Mouse (Mus musculus) hindbrain, embryonic 10.5 days (tissue): ENCODE results near the gene Mettl21a. TPM values are rescaled to one million over a fixed set of nuclear protein-coding genes. Genes with fewer than 3 reads are reported as not detected.
"Not testable (repeated sequence)": the region's sequence is repeated elsewhere in the genome, so short reads cannot be mapped to it uniquely, and the experiment has no call there.

Experiments used
- DNase-seq: peaks from one replicate; pipeline ENCODE4 v3.0.0-alpha.2; 2017; ENCODE audit warnings: low spot score
- H3K27ac ChIP-seq: fragments of 300-500 bp; sonication (generic); 2 replicates; pipeline ENCODE4 v1.5.1; 2016; ENCODE audit warnings: mild to moderate bottlenecking, moderate library complexity
- H3K27me3 ChIP-seq: fragments of 300-500 bp; sonication (generic); 2 replicates; pipeline ENCODE4 v1.6.1; 2016; ENCODE audit warnings: mild to moderate bottlenecking; ENCODE audit not compliant: poor library complexity, insufficient read depth, severe bottlenecking
- H3K36me3 ChIP-seq: fragments of 300-500 bp; sonication (generic); 2 replicates; pipeline ENCODE4 v1.6.1; 2016; ENCODE audit warnings: mild to moderate bottlenecking, moderate library complexity
- H3K4me1 ChIP-seq: fragments of 300-500 bp; sonication (generic); replicated peaks from 2 replicates; pipeline ENCODE4 v1.6.1; 2016; ENCODE audit warnings: mild to moderate bottlenecking
- H3K4me3 ChIP-seq: fragments of 300-500 bp; sonication (generic); 2 replicates; pipeline ENCODE4 v1.5.1; 2016; ENCODE audit warnings: mild to moderate bottlenecking, moderate library complexity
- H3K9me3 ChIP-seq: fragments of 300-500 bp; sonication (generic); 2 replicates; pipeline ENCODE4 v1.6.1; 2016; ENCODE audit warnings: mild to moderate bottlenecking, moderate library complexity
- WGBS: fragments of 180-500 bp; shearing (Covaris S2); methylation state at CpG from one replicate; pipeline ENCODE4 v1.1.7; 2016; 5-methylcytosine and 5-hydroxymethylcytosine counted together
- polyA plus RNA-seq: library from polyadenylated mRNA; unstranded; fragments of >200 nt; fragmentation: Nextera tagmentation; extraction: Ambion mirVana; gene quantifications from 2 replicates; pipeline ENCODE4 v1.2.1, GENCODE M21; 2016

The Mettl21a gene
- 19.9 and 22.9 TPM in 2 replicates for polyA plus RNA-seq

GRCm38 (mm10) chr1:64616881-64617714, at the start of gene Mettl21a:
TSS of gene Mettl21a (minus strand) at chr1:64617242.
- Histone ChIP-seq H3K9me3 (no peaks in the 10 kb centered on the region), H3K27me3 (no peaks in the 10 kb centered on the region), H3K36me3 (peaks cover 30% of the 10 kb centered on the region), H3K27ac (peak within 1 kb of the TSS; percentile 98), H3K4me1 (peaks cover 28% of the 10 kb centered on the region), H3K4me3 (peak within 1 kb of the TSS; percentile 82)
- DNase-seq, result peak; percentile 90
- WGBS, result under 1% methylated on average over 72 of the region's 72 CpGs

DNA sequence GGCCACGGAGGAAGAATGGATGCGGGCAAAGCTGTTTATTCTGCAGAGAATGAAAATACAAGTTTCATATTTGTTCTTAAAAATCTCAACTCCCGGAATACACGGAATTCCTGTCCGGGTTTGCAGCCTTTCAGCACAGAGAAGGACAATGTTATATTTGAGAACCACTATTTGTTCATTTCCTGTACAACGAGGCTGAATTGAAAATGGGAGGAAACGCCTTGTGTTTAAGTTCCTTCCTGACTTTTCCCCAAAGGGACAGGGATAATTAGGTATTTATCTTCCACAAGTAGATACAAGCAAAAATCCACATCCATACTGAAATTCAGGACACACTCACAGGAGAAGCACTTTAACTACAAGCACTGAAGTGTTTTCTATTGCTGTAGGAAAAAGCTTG, 41.8 kb upstream of the Mettl21a start:
- Histone ChIP-seq H3K9me3 (no peaks in the 10 kb centered on the region), H3K36me3 (no peaks in the 10 kb centered on the region), H3K4me3 (no peak overlapping the region), H3K27ac (no peak overlapping the region), H3K4me1 (peaks cover 6% of the 10 kb centered on the region; the same call in 1 of the 2 replicates), H3K27me3 (no peaks in the 10 kb centered on the region)
- 64% methylated on average over 7 of the region's 7 CpGs for WGBS
- no peak for DNase-seq

DNA sequence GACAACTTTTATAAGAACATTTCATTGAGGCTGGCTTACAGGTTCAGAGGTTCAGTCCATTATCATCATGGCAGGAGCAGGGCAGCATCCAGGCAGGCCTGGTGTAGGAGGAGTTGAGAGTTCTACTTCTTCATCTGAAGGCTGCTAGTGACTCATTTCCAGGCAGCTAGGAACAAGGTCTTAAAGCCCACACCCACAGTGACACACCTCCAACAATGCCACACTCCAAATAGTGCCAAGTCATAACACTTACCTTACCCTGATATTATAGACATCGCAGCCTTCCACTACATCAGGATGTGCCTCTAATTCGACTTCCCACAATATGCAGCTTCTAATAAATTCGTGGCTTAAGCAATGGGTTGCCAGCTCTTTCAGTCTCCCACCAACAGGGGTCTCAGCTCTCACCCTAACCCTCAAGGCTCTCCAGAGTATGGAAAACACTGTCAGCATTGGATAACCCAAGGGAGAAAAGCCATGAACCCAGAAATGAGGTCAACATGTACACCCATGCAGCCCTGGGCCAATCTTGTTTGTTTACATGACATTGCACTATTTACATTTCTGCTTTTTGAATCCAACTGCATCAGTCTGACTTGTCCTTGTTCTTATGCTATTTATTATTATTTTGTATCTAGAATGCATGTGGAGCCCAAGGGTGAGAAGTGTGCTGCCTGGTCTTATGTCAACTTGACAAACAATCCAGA, 39.5 kb upstream of the Mettl21a start:
- Histone ChIP-seq H3K4me1 (peaks cover 6% of the 10 kb centered on the region; the same call in 1 of the 2 replicates), H3K27ac (no peak overlapping the region), H3K27me3 (no peaks in the 10 kb centered on the region), H3K36me3 (no peaks in the 10 kb centered on the region), H3K9me3 (no peaks in the 10 kb centered on the region), H3K4me3 (no peak overlapping the region)
- WGBS, result 91% methylated on average over 3 of the region's 3 CpGs
- DNase-seq, result no peak

DNA sequence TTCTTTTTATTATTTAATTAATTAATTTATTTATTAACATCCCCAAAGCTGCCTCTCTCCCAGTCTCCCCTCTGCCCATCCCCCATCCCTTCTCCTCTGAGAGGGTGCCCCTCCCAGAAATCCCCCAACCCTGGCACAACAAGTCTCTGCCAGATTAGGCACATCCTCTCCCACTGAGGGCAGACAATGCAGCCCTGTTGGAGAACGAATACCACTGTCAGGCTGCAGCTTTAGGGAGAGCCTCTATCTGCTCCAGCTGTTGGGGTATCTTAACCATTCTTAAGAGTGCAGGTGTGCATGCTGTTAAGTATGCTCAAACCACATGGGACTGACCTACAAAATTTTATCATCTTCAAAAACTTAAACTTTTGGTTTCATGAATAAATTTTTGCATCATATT, 38.4 kb upstream of the Mettl21a start:
- DNase-seq, result no peak
- H3K4me3 ChIP-seq, result no peak overlapping the region
- no peaks in the 10 kb centered on the region for H3K9me3 ChIP-seq
- H3K36me3 ChIP-seq, result no peaks in the 10 kb centered on the region
- no peak overlapping the region for H3K27ac ChIP-seq
- peaks cover 6% of the 10 kb centered on the region; the same call in 1 of the 2 replicates for H3K4me1 ChIP-seq
- no peaks in the 10 kb centered on the region for H3K27me3 ChIP-seq
- 7% methylated on average over 1 of the region's 1 CpGs for WGBS

DNA sequence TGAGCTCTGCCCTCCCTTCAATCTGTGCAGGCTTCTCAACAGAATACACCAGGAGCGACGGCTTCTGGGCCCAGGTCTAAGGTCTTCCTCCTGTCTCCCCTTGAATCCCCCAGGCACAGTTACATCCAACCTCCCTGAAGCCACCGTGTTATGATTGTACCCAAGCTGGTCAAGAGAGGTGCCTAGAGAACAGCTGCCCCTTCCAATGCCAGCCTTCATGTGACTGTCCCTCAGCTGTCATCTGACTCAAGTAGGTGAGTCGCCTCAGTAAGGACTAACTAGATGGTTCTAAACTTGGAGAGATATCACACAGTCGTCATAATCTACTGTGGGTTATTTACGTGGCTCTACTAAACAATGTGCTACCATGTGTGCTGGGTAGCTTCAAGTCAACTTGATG, 36.7 kb upstream of the Mettl21a start:
- no peak overlapping the region for H3K27ac ChIP-seq
- no peaks in the 10 kb centered on the region for H3K27me3 ChIP-seq
- H3K4me3 ChIP-seq, result no peak overlapping the region
- no peak for DNase-seq
- H3K36me3 ChIP-seq, result no peaks in the 10 kb centered on the region
- H3K4me1 ChIP-seq, result peaks cover 6% of the 10 kb centered on the region; the same call in 1 of the 2 replicates
- 92% methylated on average over 6 of the region's 6 CpGs for WGBS
- H3K9me3 ChIP-seq, result no peaks in the 10 kb centered on the region

GRCm38 (mm10) chr1:64649362-64650124, 32.5 kb upstream of the Mettl21a start:
- Histone ChIP-seq H3K27me3 (no peaks in the 10 kb centered on the region), H3K9me3 (no peaks in the 10 kb centered on the region), H3K4me3 (no peak overlapping the region), H3K27ac (no peak overlapping the region), H3K4me1 (no peaks in the 10 kb centered on the region), H3K36me3 (no peaks in the 10 kb centered on the region)
- DNase-seq, result no peak
- WGBS, result 81% methylated on average over 11 of the region's 11 CpGs

DNA sequence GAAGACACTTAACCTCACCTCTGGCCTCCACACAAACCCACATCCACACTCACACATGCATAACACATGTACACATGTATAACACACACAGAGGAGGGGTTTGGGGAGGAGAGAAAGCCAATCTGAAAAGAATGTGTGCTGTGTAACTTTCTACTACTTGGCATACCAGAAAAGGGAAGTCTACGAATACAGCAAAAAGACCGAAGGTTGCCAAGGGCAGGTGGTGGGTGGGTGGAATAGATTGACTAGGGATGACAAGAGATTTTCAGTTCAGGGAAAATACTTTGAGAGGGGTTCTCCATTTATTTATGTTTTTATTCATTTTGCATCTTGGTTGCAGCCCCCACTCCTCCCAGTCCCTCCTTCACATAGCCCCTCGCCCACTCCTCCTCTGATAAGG, 27.5 kb upstream of the Mettl21a start:
- no peaks in the 10 kb centered on the region for H3K36me3 ChIP-seq
- H3K27me3 ChIP-seq, result no peaks in the 10 kb centered on the region
- H3K27ac ChIP-seq, result no peak overlapping the region
- no peak overlapping the region for H3K4me3 ChIP-seq
- no peak for DNase-seq
- H3K4me1 ChIP-seq, result no peaks in the 10 kb centered on the region
- WGBS, result 95% methylated on average over 3 of the region's 3 CpGs
- no peaks in the 10 kb centered on the region for H3K9me3 ChIP-seq

DNA sequence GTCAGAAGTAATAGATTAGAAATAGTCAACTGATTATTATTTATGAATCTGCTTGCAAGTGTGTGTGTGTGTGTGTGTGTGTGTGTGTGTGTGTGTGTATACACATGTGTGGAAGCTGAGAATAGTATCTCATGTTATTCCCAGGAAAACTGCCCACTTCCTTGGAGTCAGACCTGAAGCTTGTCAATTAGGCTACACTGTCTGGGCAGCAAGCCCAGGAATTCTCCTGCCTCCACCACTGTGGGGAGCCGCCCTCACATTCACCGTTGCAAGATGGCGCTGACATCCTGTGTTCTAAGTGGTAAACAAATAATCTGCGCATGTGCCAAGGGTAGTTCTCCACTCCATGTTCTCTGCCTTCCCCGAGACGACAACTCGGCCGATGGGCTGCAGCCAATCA, 25.5 kb upstream of the Mettl21a start:
- H3K27me3 ChIP-seq, H3K4me1 ChIP-seq, H3K4me3 ChIP-seq, DNase-seq, H3K36me3 ChIP-seq, H3K27ac ChIP-seq, H3K9me3 ChIP-seq: not testable (repeated sequence)
- WGBS, result 96% methylated on average over 8 of the region's 8 CpGs

GRCm38 (mm10) chr1:64641069-64641468, 24.0 kb upstream of the Mettl21a start:
- WGBS, result 96% methylated on average over 6 of the region's 6 CpGs
- H3K27me3 ChIP-seq, result no peaks in the 10 kb centered on the region
- H3K4me3 ChIP-seq, result no peak overlapping the region
- H3K27ac ChIP-seq, result no peak overlapping the region
- no peak for DNase-seq
- H3K4me1 ChIP-seq, result no peaks in the 10 kb centered on the region
- no peaks in the 10 kb centered on the region for H3K9me3 ChIP-seq
- H3K36me3 ChIP-seq, result no peaks in the 10 kb centered on the region

- no peak for DNase-seq
- H3K36me3 ChIP-seq, result no peaks in the 10 kb centered on the region
- no peaks in the 10 kb centered on the region for H3K4me1 ChIP-seq
- H3K9me3 ChIP-seq, result no peaks in the 10 kb centered on the region
- H3K27ac ChIP-seq, result no peak overlapping the region
- WGBS, result 92% methylated on average over 6 of the region's 6 CpGs
- no peaks in the 10 kb centered on the region for H3K27me3 ChIP-seq
- H3K4me3 ChIP-seq, result no peak overlapping the region
These were observed 22.2 kb upstream of the Mettl21a start for GRCm38 (mm10) chr1:64639279-64639678.

DNA sequence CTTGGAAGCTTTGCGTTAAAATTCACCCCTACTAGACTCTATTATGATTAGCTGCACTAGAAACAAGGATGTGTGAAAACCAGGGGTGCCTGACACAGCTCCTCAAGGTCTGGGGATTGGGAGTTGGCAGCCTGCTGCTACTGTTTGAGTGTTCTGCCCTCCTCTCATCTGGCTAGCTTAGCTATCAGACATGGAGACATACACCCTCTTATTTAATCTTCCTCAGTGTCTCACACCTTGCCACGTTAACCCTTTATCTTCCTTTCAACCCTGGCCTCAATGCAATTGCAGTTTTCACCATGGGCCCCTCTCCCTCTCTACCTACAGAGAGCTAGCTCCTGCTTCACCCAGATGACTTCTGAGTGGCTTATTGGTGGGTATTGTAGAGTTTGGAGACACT, 18.6 kb upstream of the Mettl21a start:
- Histone ChIP-seq H3K4me3 (no peak overlapping the region), H3K27me3 (no peaks in the 10 kb centered on the region), H3K27ac (no peak overlapping the region), H3K4me1 (no peaks in the 10 kb centered on the region), H3K9me3 (no peaks in the 10 kb centered on the region), H3K36me3 (no peaks in the 10 kb centered on the region)
- WGBS, result 75% methylated on average over 2 of the region's 2 CpGs
- DNase-seq, result no peak

DNA sequence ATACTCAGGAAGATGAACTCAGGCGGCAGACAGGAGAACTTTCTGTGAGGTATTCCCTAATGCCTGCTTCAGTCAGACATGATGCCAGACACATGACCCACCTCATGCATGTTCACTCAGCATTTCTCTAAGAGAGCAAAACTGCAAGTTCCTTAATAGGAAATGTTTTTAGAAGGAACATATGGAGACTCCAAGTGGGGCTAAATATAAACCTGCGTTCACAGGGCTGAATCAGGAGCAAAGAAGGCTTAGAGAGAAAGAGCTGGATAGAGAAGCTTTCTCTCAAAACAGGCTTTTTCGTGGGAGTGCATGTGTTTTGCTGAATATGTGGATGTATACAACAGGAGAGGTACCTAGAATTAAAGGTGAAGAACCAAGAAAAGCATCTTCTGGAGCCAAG, 16.2 kb upstream of the Mettl21a start:
- Histone ChIP-seq H3K27ac (no peak overlapping the region), H3K36me3 (no peaks in the 10 kb centered on the region), H3K27me3 (no peaks in the 10 kb centered on the region), H3K9me3 (no peaks in the 10 kb centered on the region), H3K4me1 (no peaks in the 10 kb centered on the region), H3K4me3 (no peak overlapping the region)
- DNase-seq, result no peak
- WGBS, result 82% methylated on average over 3 of the region's 3 CpGs

- DNase-seq, result no peak
- Histone ChIP-seq H3K36me3 (no peaks in the 10 kb centered on the region), H3K4me3 (no peak overlapping the region), H3K27ac (no peak overlapping the region), H3K27me3 (no peaks in the 10 kb centered on the region), H3K9me3 (no peaks in the 10 kb centered on the region), H3K4me1 (no peaks in the 10 kb centered on the region)
- 85% methylated on average over 5 of the region's 5 CpGs for WGBS
These were observed 14.5 kb upstream of the Mettl21a start for GRCm38 (mm10) chr1:64631526-64631925.
